Mouse (Mus musculus) left cerebral cortex, adult 18-20 months (tissue): ENCODE data around the gene Anxa11. TPM values are rescaled to one million over a fixed set of nuclear protein-coding genes. Genes with fewer than 3 reads are reported as not detected.

Experiments used
- microRNA-seq, 2 experiments: library from miRNA; unstranded; fragments of <30 nt; microRNA quantifications; one replicate each; pipeline ENCODE4 v1.2.0; 2021
- total RNA-seq, 2 experiments: library from RNA; stranded (reverse); gene quantifications; 2 replicates each; pipeline ENCODE4 v1.2.3; 2021

The Anxa11 gene
- total RNA-seq, 2 experiments from 2014 or later = 45.7 to 45.8 TPM

Small RNAs within 50 kb of the gene (microRNA-seq; reads per million reads assigned to microRNA genes)
- 0 reads per million in 2 experiments for gene Gm23701

Other genes with a start within 250 kb of the Anxa11 start
- 10 to 100 TPM; 25.4 to 25.6 TPM for gene Ppif, start 148.0 kb upstream of the Anxa11 start, total RNA-seq
- gene Zcchc24, start 73.1 kb upstream of the Anxa11 start, total RNA-seq = 10 to 100 TPM; 47.4 to 47.7 TPM
- gene Plac9a, start 60.9 kb downstream of the Anxa11 start, total RNA-seq = not detected
- gene Tmem254a, start 85.5 kb downstream of the Anxa11 start, total RNA-seq = 10 to 100 TPM in 1 of 2 experiments, 1 to 10 TPM in 1; 7.7 to 10.5 TPM
- not detected for gene Cphx1, start 96.1 kb downstream of the Anxa11 start, total RNA-seq
- gene Duxbl1, start 136.4 kb downstream of the Anxa11 start, total RNA-seq = under 1 TPM; 0.28 to 0.61 TPM
- gene Gm9780, start 200.6 kb downstream of the Anxa11 start, total RNA-seq = 1 to 10 TPM; 3.4 to 8.0 TPM
- gene Tmem254c, start 225.2 kb downstream of the Anxa11 start, total RNA-seq = 10 to 100 TPM; 12.1 to 14.3 TPM
- not detected for gene Cphx2, start 239.4 kb downstream of the Anxa11 start, total RNA-seq
- gene Cphx3, start 240.1 kb downstream of the Anxa11 start, total RNA-seq = not detected